In genomic region chr6:93985111-93985510, GRCm38 (mm10) we compare ENCODE assay signal across 9 mouse cellular contexts.
DNase-seq lines count a peak whose midpoint lies in the region; ATAC-seq and TF ChIP-seq lines count a peak whose summit lies in the region.
"Had no signal": no experiment of that assay in that cellular context is flagged by ENCODE, and none has a peak within 500 bp of the region (broad histone marks: within the 10 kb centered on the region; RNA-seq: fewer than 3 reads in every experiment).

No protein-coding gene starts in this region.

- no peaks in the 10 kb centered on the region for H3K36me3 ChIP-seq in hindbrain, embryonic 10.5 days
- no peaks in the 10 kb centered on the region for H3K36me3 ChIP-seq in hindbrain, embryonic 12.5 days
- H3K36me3 ChIP-seq: hindbrain, embryonic 15.5 days had no signal

- TF ChIP-seq POLR2A in olfactory bulb, adult 2 months (IDR thresholded peaks at IDR 0.05; ENCODE audit: insufficient read depth, low read depth, low read length), result no peak

- H3K9ac ChIP-seq in hindbrain, embryonic 12.5 days, result no peak overlapping the region
- H3K9ac ChIP-seq: hindbrain, embryonic 15.5 days had no signal

- H3K4me3 ChIP-seq in hindbrain, embryonic 10.5 days, result no peak overlapping the region
- H3K4me3 ChIP-seq in hindbrain, embryonic 12.5 days, result no peak overlapping the region
- no peak overlapping the region for H3K4me3 ChIP-seq in olfactory bulb, adult 2 months (ENCODE audit: insufficient read depth, low read depth, low read length)
- H3K4me3 ChIP-seq: hindbrain, embryonic 15.5 days had no signal

- H3K27me3 ChIP-seq in hindbrain, embryonic 10.5 days (ENCODE audit: insufficient read depth, poor library complexity, severe bottlenecking), result no peaks in the 10 kb centered on the region
- H3K27me3 ChIP-seq in hindbrain, embryonic 12.5 days, result no peaks in the 10 kb centered on the region
- H3K27me3 ChIP-seq: hindbrain, embryonic 15.5 days had no signal

- WGBS in hindbrain, embryonic 10.5 days, result 60% methylated on average over 9 of the region's 9 CpGs
- 57% methylated on average over 9 of the region's 9 CpGs for WGBS in hindbrain, embryonic 12.5 days
- WGBS in olfactory bulb, adult 2 months, result 53% methylated on average over 9 of the region's 9 CpGs

- peak; percentile 43 for DNase-seq in hindbrain, embryonic 10.5 days (ENCODE audit: low spot score)
- peak; percentile 18 for DNase-seq in urinary bladder, postnatal 14 days (ENCODE audit: low spot score)
- no peak for DNase-seq in urinary bladder, postnatal 10 days (ENCODE audit: low spot score)
- peak; percentile 72 to 77 for DNase-seq in cerebellum, postnatal 10 days
- DNase-seq in kidney, postnatal 10 days, result peak; percentile 42

- H3K9me3 ChIP-seq in hindbrain, embryonic 10.5 days, result no peaks in the 10 kb centered on the region
- no peaks in the 10 kb centered on the region for H3K9me3 ChIP-seq in hindbrain, embryonic 12.5 days (replicated peaks)
- H3K9me3 ChIP-seq: hindbrain, embryonic 15.5 days had no signal

- H3K27ac ChIP-seq in hindbrain, embryonic 10.5 days, result no peak overlapping the region
- H3K27ac ChIP-seq in hindbrain, embryonic 12.5 days, result no peak overlapping the region
- no peak overlapping the region for H3K27ac ChIP-seq in olfactory bulb, adult 2 months (ENCODE audit: insufficient read depth, low read depth, low read length)
- H3K27ac ChIP-seq: hindbrain, embryonic 15.5 days had no signal

- peaks cover 32% of the 10 kb centered on the region for H3K4me1 ChIP-seq in hindbrain, embryonic 10.5 days (replicated peaks)
- H3K4me1 ChIP-seq in hindbrain, embryonic 12.5 days, result peaks cover 17% of the 10 kb centered on the region
- H3K4me1 ChIP-seq in olfactory bulb, adult 2 months (ENCODE audit: control insufficient read depth, insufficient read depth, low read length), result no peaks in the 10 kb centered on the region

- TF ChIP-seq CTCF in olfactory bulb, adult 2 months (IDR thresholded peaks at IDR 0.05; ENCODE audit: insufficient read depth, low read depth, low read length), result peak; percentile 42; the same call in 1 of the 2 replicates

- H3K4me2 ChIP-seq in hindbrain, embryonic 12.5 days (replicated peaks), result no peak overlapping the region
- H3K4me2 ChIP-seq: hindbrain, embryonic 15.5 days had no signal

- no peak for ATAC-seq in hindbrain, embryonic 12.5 days (ENCODE audit: low FRiP score)
- no peak for ATAC-seq in monocyte, adult 5-6 weeks (replicated peaks; ENCODE audit: insufficient number of reproducible peaks, low FRiP score, low TSS enrichment, poor library complexity, severe bottlenecking)
